In genomic region chr17:27154256-27154655, GRCm38 (mm10) we compare ENCODE assay signal across 8 mouse cellular contexts. TPM values are rescaled to one million over a fixed set of nuclear protein-coding genes. Genes with fewer than 3 reads are reported as not detected.
DNase-seq lines count a peak whose midpoint lies in the region; ATAC-seq lines count a peak whose summit lies in the region.

No protein-coding gene starts in this region.

- H3K36me3 ChIP-seq in forebrain, embryonic 16.5 days (ENCODE audit: control insufficient read depth, insufficient read depth): no peaks in the 10 kb centered on the region
- H3K36me3 ChIP-seq in forebrain, embryonic 13.5 days (ENCODE audit: poor library complexity, severe bottlenecking): no peaks in the 10 kb centered on the region
- no peaks in the 10 kb centered on the region for H3K36me3 ChIP-seq in embryonic facial prominence, embryonic 15.5 days

- DNase-seq in Muller cell, postnatal 12 days (ENCODE audit: inconsistent ontology term): peak; percentile 87
- peak; percentile 76 for DNase-seq in heart, postnatal 4 days
- DNase-seq in thymus, postnatal 4 days: no peak
- DNase-seq in left cerebral cortex, postnatal 10 days (ENCODE audit: extremely low spot score in 1 of 2, low spot score in 2 of 2): no peak
- DNase-seq in kidney, adult 8-10 months: no peak

- intact Hi-C loops in left cerebral cortex, postnatal 10 days (cut with DNase I): no loop called here

- WGBS in forebrain, embryonic 16.5 days: 66% methylated on average over 14 of the region's 14 CpGs
- 90% methylated on average over 14 of the region's 14 CpGs for WGBS in forebrain, embryonic 13.5 days
- 68% methylated on average over 14 of the region's 14 CpGs for WGBS in embryonic facial prominence, embryonic 15.5 days

- no peak overlapping the region for H3K4me2 ChIP-seq in forebrain, embryonic 16.5 days (ENCODE audit: low read length)
- H3K4me2 ChIP-seq in forebrain, embryonic 13.5 days: no peak overlapping the region
- no peak overlapping the region for H3K4me2 ChIP-seq in embryonic facial prominence, embryonic 15.5 days (replicated peaks)

- ATAC-seq in forebrain, embryonic 16.5 days: no peak
- ATAC-seq in forebrain, embryonic 13.5 days: no peak
- no peak for ATAC-seq in embryonic facial prominence, embryonic 15.5 days (ENCODE audit: insufficient number of reproducible peaks, low FRiP score, low TSS enrichment, low read depth)

- peaks cover 3% of the 10 kb centered on the region; the same call in 1 of the 2 replicates for H3K4me1 ChIP-seq in forebrain, embryonic 16.5 days (replicated peaks; ENCODE audit: control insufficient read depth, insufficient read depth, low read length)
- no peaks in the 10 kb centered on the region for H3K4me1 ChIP-seq in forebrain, embryonic 13.5 days
- peaks cover 51% of the 10 kb centered on the region for H3K4me1 ChIP-seq in embryonic facial prominence, embryonic 15.5 days

- no peaks in the 10 kb centered on the region for H3K27me3 ChIP-seq in forebrain, embryonic 16.5 days (replicated peaks; ENCODE audit: control insufficient read depth, insufficient read depth, low read length)
- no peaks in the 10 kb centered on the region for H3K27me3 ChIP-seq in forebrain, embryonic 13.5 days
- H3K27me3 ChIP-seq in embryonic facial prominence, embryonic 15.5 days: no peaks in the 10 kb centered on the region

- no peaks in the 10 kb centered on the region for H3K9me3 ChIP-seq in forebrain, embryonic 16.5 days (ENCODE audit: control insufficient read depth, low read length)
- no peaks in the 10 kb centered on the region for H3K9me3 ChIP-seq in forebrain, embryonic 13.5 days (replicated peaks)
- no peaks in the 10 kb centered on the region for H3K9me3 ChIP-seq in embryonic facial prominence, embryonic 15.5 days (replicated peaks)

- H3K9ac ChIP-seq in forebrain, embryonic 16.5 days (replicated peaks; ENCODE audit: low read depth, low read length): no peak overlapping the region
- H3K9ac ChIP-seq in forebrain, embryonic 13.5 days: no peak overlapping the region
- no peak overlapping the region for H3K9ac ChIP-seq in embryonic facial prominence, embryonic 15.5 days

- peak overlapping the region; percentile 20; the same call in 1 of the 2 replicates for H3K27ac ChIP-seq in forebrain, embryonic 16.5 days (ENCODE audit: low read length)
- no peak overlapping the region for H3K27ac ChIP-seq in forebrain, embryonic 13.5 days
- H3K27ac ChIP-seq in embryonic facial prominence, embryonic 15.5 days (replicated peaks): peak overlapping the region; percentile 84

- no peak overlapping the region for H3K4me3 ChIP-seq in forebrain, embryonic 16.5 days (replicated peaks; ENCODE audit: low read length)
- no peak overlapping the region for H3K4me3 ChIP-seq in forebrain, embryonic 13.5 days
- H3K4me3 ChIP-seq in embryonic facial prominence, embryonic 15.5 days (replicated peaks): no peak overlapping the region

RNA-seq across cellular contexts. Expression of gene Ip6k3, which starts 13.3 kb away (rescaled TPM):
- 0.30 TPM in 1 of 2 replicates, not detected in the other for polyA plus RNA-seq in forebrain, embryonic 16.5 days (2015; fragmentation: Nextera tagmentation; extraction: Ambion mirVana)
- 0.21 and 0.35 TPM in 2 replicates for polyA plus RNA-seq in forebrain, embryonic 13.5 days (2015; fragmentation: Nextera tagmentation; extraction: Ambion mirVana)
- polyA plus RNA-seq in embryonic facial prominence, embryonic 15.5 days (2015; fragmentation: Nextera tagmentation; extraction: Ambion mirVana): 0.81 and 0.91 TPM in 2 replicates
- total RNA-seq in heart, postnatal 4 days (2021): 1 to 10 TPM; 3.6 to 4.0 TPM
- under 1 TPM; 0.20 to 0.43 TPM for total RNA-seq in left cerebral cortex, postnatal 10 days (2021)

RNA-seq across cellular contexts. Expression of gene Uqcc2, which starts 20.5 kb away (rescaled TPM):
- polyA plus RNA-seq in forebrain, embryonic 16.5 days (2015; fragmentation: Nextera tagmentation; extraction: Ambion mirVana): 253 and 266 TPM in 2 replicates
- polyA plus RNA-seq in forebrain, embryonic 13.5 days (2015; fragmentation: Nextera tagmentation; extraction: Ambion mirVana): 310 and 318 TPM in 2 replicates
- polyA plus RNA-seq in embryonic facial prominence, embryonic 15.5 days (2015; fragmentation: Nextera tagmentation; extraction: Ambion mirVana): 301 and 312 TPM in 2 replicates
- 100 to 1,000 TPM; 256 to 274 TPM for total RNA-seq in heart, postnatal 4 days (2021)
- 100 to 1,000 TPM; 177 to 182 TPM for total RNA-seq in left cerebral cortex, postnatal 10 days (2021)

RNA-seq across cellular contexts. Expression of gene Lemd2, which starts 50.0 kb away (rescaled TPM):
- polyA plus RNA-seq in forebrain, embryonic 16.5 days (2015; fragmentation: Nextera tagmentation; extraction: Ambion mirVana): 21.3 and 26.4 TPM in 2 replicates
- polyA plus RNA-seq in forebrain, embryonic 13.5 days (2015; fragmentation: Nextera tagmentation; extraction: Ambion mirVana): 14.6 and 16.4 TPM in 2 replicates
- polyA plus RNA-seq in embryonic facial prominence, embryonic 15.5 days (2015; fragmentation: Nextera tagmentation; extraction: Ambion mirVana): 17.3 and 18.7 TPM in 2 replicates
- total RNA-seq in heart, postnatal 4 days (2021): 10 to 100 TPM; 35.3 to 36.4 TPM
- 10 to 100 TPM; 47.1 to 50.0 TPM for total RNA-seq in left cerebral cortex, postnatal 10 days (2021)

Comparison
In these comparisons a context has a peak if more than half of its experiments do, and no peak if none do; other contexts are left out.
1. DNase-seq: peak in Muller cell, postnatal 12 days (single experiment) and heart, postnatal 4 days (single experiment); none in thymus, postnatal 4 days (single experiment), left cerebral cortex, postnatal 10 days (0 of 2) and kidney, adult 8-10 months (0 of 2).